Mouse (Mus musculus): ENCODE data around the gene Dcaf15.

DNA sequence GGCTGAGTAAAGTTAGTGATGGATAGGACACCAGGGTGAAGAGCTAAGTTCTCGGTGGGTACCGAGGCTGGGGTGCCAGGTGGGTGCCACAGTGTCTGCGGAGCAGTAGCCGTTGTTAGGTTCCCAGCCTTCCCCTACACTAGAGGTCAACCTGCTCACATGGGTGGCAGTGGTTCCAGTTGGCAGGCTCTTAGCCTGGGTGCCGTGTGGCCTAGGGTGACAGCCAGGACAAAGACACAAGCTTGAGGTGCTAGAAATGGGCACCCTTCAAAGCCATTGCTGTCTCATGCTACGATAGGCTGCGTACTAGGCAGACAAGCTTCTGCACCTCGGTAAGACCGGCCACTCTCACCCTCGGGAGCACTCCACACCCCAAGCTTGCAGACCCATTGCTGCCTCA lies 32.2 kb downstream of the Dcaf15 start:
- TF ChIP-seq EP300 (IDR thresholded peaks at IDR 0.05; ENCODE audit: insufficient read depth, low read depth, low read length) (no peak), CTCF (IDR thresholded peaks at IDR 0.05) (no peak), POLR2A (IDR thresholded peaks at IDR 0.05; ENCODE audit: insufficient read depth, low read depth, low read length) (no peak)
